Mouse (Mus musculus) MEL (cell line): ENCODE results near the gene Mylk3. TPM values are rescaled to one million over a fixed set of nuclear protein-coding genes. Genes with fewer than 3 reads are reported as not detected.

Experiments used
- DNase-seq: peaks from one replicate; pipeline ENCODE4 v3.0.0; 2011; ENCODE audit warnings: low read depth, low spot score
- H3K27ac ChIP-seq: 2 replicates; pipeline ENCODE4 v1.5.1; 2012; ENCODE audit warnings: low read depth, mild to moderate bottlenecking, control low read depth, low read length, moderate library complexity; ENCODE audit not compliant: control insufficient read depth
- H3K27me3 ChIP-seq, 2 experiments: fragments of 150-350 bp in 1 of 2; sonication (generic) in 1 of 2; 2 replicates each; pipeline ENCODE4 v1.6.1; 2012; ENCODE audit warnings: low read length in 2 of 2, mild to moderate bottlenecking in 2 of 2, improper control_type of control experiment in 1 of 2, moderate library complexity in 1 of 2; ENCODE audit not compliant: insufficient read depth in 2 of 2, control insufficient read depth in 1 of 2
- H3K36me3 ChIP-seq, 2 experiments: 2 replicates each; pipeline ENCODE4 v1.6.1; 2012 to 2014; ENCODE audit warnings: low read length in 2 of 2, improper control_type of control experiment in 1 of 2, inconsistent platforms in 1 of 2, mild to moderate bottlenecking in 1 of 2; ENCODE audit not compliant: insufficient read depth in 2 of 2, control insufficient read depth in 1 of 2
- H3K4me1 ChIP-seq, 2 experiments: fragments of 150-350 bp in 1 of 2; sonication (generic) in 1 of 2; 2 replicates each; pipeline ENCODE4 v1.6.1; 2012; ENCODE audit warnings: low read length in 2 of 2, improper control_type of control experiment in 1 of 2, mild to moderate bottlenecking in 1 of 2; ENCODE audit not compliant: insufficient read depth in 2 of 2, control insufficient read depth in 1 of 2
- H3K4me3 ChIP-seq, 2 experiments: fragments of 150-350 bp in 1 of 2; sonication (generic) in 1 of 2; 2 replicates each; pipeline ENCODE4 v1.5.1; 2012; ENCODE audit warnings: low read depth in 2 of 2, low read length in 2 of 2, mild to moderate bottlenecking in 2 of 2, moderate library complexity in 2 of 2, control low read depth in 1 of 2, improper control_type of control experiment in 1 of 2; ENCODE audit not compliant: control insufficient read depth in 1 of 2, insufficient read depth in 1 of 2
- H3K79me2 ChIP-seq: 2 replicates; pipeline ENCODE4 v1.6.1; 2012; ENCODE audit warnings: mild to moderate bottlenecking, low read length, moderate library complexity; ENCODE audit not compliant: control insufficient read depth, poor library complexity, insufficient read depth
- H3K9ac ChIP-seq: 2 replicates; pipeline ENCODE4 v1.6.1; 2012; ENCODE audit warnings: low read depth, mild to moderate bottlenecking, control low read depth, low read length, moderate library complexity; ENCODE audit not compliant: control insufficient read depth, poor library complexity, severe bottlenecking
- H3K9me3 ChIP-seq: fragments of 150-350 bp; sonication (generic); replicated peaks from 2 replicates; pipeline ENCODE4 v1.6.1; 2012; ENCODE audit warnings: mild to moderate bottlenecking, low read length, improper control_type of control experiment, moderate library complexity; ENCODE audit not compliant: insufficient read depth
- CHD2 ChIP-seq: IDR thresholded peaks from 2 replicates; pipeline ENCODE4 v1.6.1; 2011; ENCODE audit warnings: low read length, improper control_type of control experiment
- CTCF ChIP-seq, 3 experiments: IDR thresholded peaks in 2 of 3; conservative IDR thresholded peaks in 1 of 3; 2 replicates each; pipeline ENCODE4 v1.5.1; 2011 to 2012; ENCODE audit warnings: low read length in 3 of 3, low read depth in 2 of 3, mild to moderate bottlenecking in 2 of 3, improper control_type of control experiment in 1 of 3, inconsistent platforms in 1 of 3, mixed read lengths in 1 of 3, moderate library complexity in 1 of 3; ENCODE audit not compliant: control insufficient read depth in 1 of 3, insufficient read depth in 1 of 3, poor library complexity in 1 of 3, severe bottlenecking in 1 of 3
- E2F4 ChIP-seq: IDR thresholded peaks from 2 replicates; pipeline ENCODE4 v1.6.1; 2011; ENCODE audit warnings: low read depth, low read length, improper control_type of control experiment, borderline replicate concordance
- HCFC1 ChIP-seq: IDR thresholded peaks from 2 replicates; pipeline ENCODE4 v1.6.1; 2012; ENCODE audit warnings: low read depth, mild to moderate bottlenecking, inconsistent platforms, low read length, improper control_type of control experiment, moderate library complexity
- JUND ChIP-seq: IDR thresholded peaks from 2 replicates; pipeline ENCODE4 v1.6.1; 2011; ENCODE audit warnings: low read depth, mild to moderate bottlenecking, improper control_type of control experiment, low read length
- KAT2A ChIP-seq: conservative IDR thresholded peaks from 2 replicates; pipeline ENCODE4 v1.6.1; 2012; ENCODE audit warnings: low read depth, low read length, improper control_type of control experiment, inconsistent platforms
- MAX ChIP-seq: IDR thresholded peaks from 2 replicates; pipeline ENCODE4 v1.6.1; 2011; ENCODE audit warnings: low read length, improper control_type of control experiment
- MEF2A ChIP-seq: IDR thresholded peaks from 2 replicates; pipeline ENCODE4 v1.6.1; 2014; ENCODE audit warnings: low read depth, mild to moderate bottlenecking, inconsistent platforms, low read length, improper control_type of control experiment; ENCODE audit not compliant: poor library complexity, insufficient replicate concordance, severe bottlenecking; ENCODE audit errors: extremely low read depth
- MXI1 ChIP-seq: IDR thresholded peaks from 2 replicates; pipeline ENCODE4 v1.6.1; 2011; ENCODE audit warnings: mild to moderate bottlenecking, low read depth, low read length, improper control_type of control experiment
- MYC ChIP-seq: IDR thresholded peaks from 2 replicates; pipeline ENCODE4 v1.6.1; 2011; ENCODE audit warnings: low read depth, mild to moderate bottlenecking, low read length, improper control_type of control experiment, moderate library complexity
- POLR2A ChIP-seq, 2 experiments: IDR thresholded peaks; 2 replicates each; pipeline ENCODE4 v1.6.1; 2011 to 2012; ENCODE audit warnings: low read length in 2 of 2, mild to moderate bottlenecking in 2 of 2, control low read depth in 1 of 2, improper control_type of control experiment in 1 of 2, low read depth in 1 of 2, moderate library complexity in 1 of 2; ENCODE audit not compliant: control insufficient read depth in 1 of 2, insufficient read depth in 1 of 2, poor library complexity in 1 of 2
- POLR2AphosphoS2 ChIP-seq: IDR thresholded peaks from 2 replicates; pipeline ENCODE4 v1.6.1; 2011; ENCODE audit warnings: low read length, improper control_type of control experiment
- RAD21 ChIP-seq: IDR thresholded peaks from 2 replicates; pipeline ENCODE4 v1.6.1; 2011; ENCODE audit warnings: mild to moderate bottlenecking, low read depth, low read length, improper control_type of control experiment
- SMC3 ChIP-seq: IDR thresholded peaks from 2 replicates; pipeline ENCODE4 v1.6.1; 2011; ENCODE audit warnings: low read depth, low read length, improper control_type of control experiment
- TBP ChIP-seq: IDR thresholded peaks from 2 replicates; pipeline ENCODE4 v1.8.0; 2011; ENCODE audit warnings: low read depth, low read length, improper control_type of control experiment
- USF2 ChIP-seq, 2 experiments: IDR thresholded peaks; 2 replicates each; pipeline ENCODE4 v1.6.1; 2011 to 2012; ENCODE audit warnings: improper control_type of control experiment in 2 of 2, low read length in 2 of 2, borderline replicate concordance in 1 of 2, inconsistent platforms in 1 of 2, low read depth in 1 of 2, mild to moderate bottlenecking in 1 of 2; ENCODE audit not compliant: insufficient read depth in 1 of 2
- ZC3H11A ChIP-seq: IDR thresholded peaks from 2 replicates; pipeline ENCODE4 v1.6.1; 2012; ENCODE audit warnings: low read depth, mild to moderate bottlenecking, inconsistent platforms, low read length, improper control_type of control experiment
- ZKSCAN1 ChIP-seq: IDR thresholded peaks from 2 replicates; pipeline ENCODE4 v1.6.1; 2012; ENCODE audit warnings: low read depth, mild to moderate bottlenecking, inconsistent platforms, low read length, improper control_type of control experiment, moderate library complexity
- ZNF384 ChIP-seq: IDR thresholded peaks from 2 replicates; pipeline ENCODE4 v1.6.1; 2012; ENCODE audit warnings: low read depth, mild to moderate bottlenecking, inconsistent platforms, low read length, improper control_type of control experiment
- polyA plus RNA-seq, 2 experiments: library from polyadenylated mRNA; stranded (reverse) in 1 of 2; unstranded in 1 of 2; fragments of >175 nt in 1 of 2; fragments of >200 nt in 1 of 2; gene quantifications; 2 replicates each; pipeline versions ENCODE4 v1.2.1 to v1.2.4; 2012; ENCODE audit warnings: low replicate concordance in 2 of 2, low read depth in 1 of 2; ENCODE audit not compliant: insufficient read length in 2 of 2, insufficient read depth in 1 of 2, missing spikeins in 1 of 2
- total RNA-seq: library from RNA; depleted of rRNA; stranded (reverse); fragments of 300-350 nt; gene quantifications from 2 replicates; pipeline ENCODE4 v1.2.3, GENCODE M21; 2012

The Mylk3 gene
- total and polyA plus RNA-seq, 3 experiments: 9.5 to 10.4 TPM; not detected in 1

- TF ChIP-seq ZNF384 (peak; percentile 61; the same call in 1 of the 2 replicates), KAT2A (no peak), CHD2 (no peak), MEF2A (no peak), E2F4 (no peak), POLR2A (IDR thresholded peaks at IDR 0.05; ENCODE audit: control insufficient read depth in 1 of 2, insufficient read depth in 1 of 2, low read depth in 1 of 2, low read length in 2 of 2, poor library complexity in 1 of 2) (no peak)
- no peak overlapping the region for H3K9ac ChIP-seq
- H3K27me3 ChIP-seq: no peaks in the 10 kb centered on the region
- H3K27ac ChIP-seq: no peak overlapping the region
- peaks cover 2 to 5% of the 10 kb centered on the region in 2 experiments for H3K36me3 ChIP-seq
- peaks cover 0 to 7% of the 10 kb centered on the region in 2 experiments; a peak in 2 of 4 replicates for H3K4me1 ChIP-seq
- H3K4me3 ChIP-seq: no peak overlapping the region
- no peaks in the 10 kb centered on the region for H3K9me3 ChIP-seq
- DNase-seq: peak; percentile 28
- no peaks in the 10 kb centered on the region for H3K79me2 ChIP-seq
Measured at GRCm38 (mm10) chr8:85313036-85313435, 73.1 kb downstream of the Mylk3 start.

- TF ChIP-seq ZKSCAN1: peak; percentile 58; the same call in 1 of the 2 replicates
- TF ChIP-seq MYC: peak; percentile 75; the same call in 1 of the 2 replicates
- TF ChIP-seq ZNF384: peak; percentile 97
- TF ChIP-seq JUND: no peak
- TF ChIP-seq TBP: no peak
- TF ChIP-seq CTCF (IDR thresholded peaks at IDR 0.05 in 2 of 3, conservative IDR thresholded peaks at IDR 0.05 in 1 of 3; ENCODE audit: control insufficient read depth in 1 of 3, insufficient read depth in 1 of 3, low read depth in 2 of 3, low read length in 3 of 3, poor library complexity in 1 of 3, severe bottlenecking in 1 of 3): peak; percentile 33 to 64 (median 59)
- peak; percentile 73 for TF ChIP-seq RAD21
- peak; percentile 88 for TF ChIP-seq ZC3H11A
- TF ChIP-seq POLR2AphosphoS2: no peak
- peak; percentile 81 for TF ChIP-seq SMC3
- peak; percentile 42; the same call in 1 of the 2 replicates for TF ChIP-seq MXI1
- no peak for TF ChIP-seq USF2 (IDR thresholded peaks at IDR 0.05; ENCODE audit: borderline replicate concordance in 1 of 2, insufficient read depth in 1 of 2, low read depth in 1 of 2, low read length in 2 of 2)
- no peak for TF ChIP-seq HCFC1
- no peak for TF ChIP-seq KAT2A
- 0 out of 2 replicates have a peak, but pooled peaks have one; percentile 19 for TF ChIP-seq MAX
- Histone ChIP-seq H3K36me3 (peaks cover 5 to 10% of the 10 kb centered on the region in 2 experiments), H3K4me1 (peaks cover 0 to 7% of the 10 kb centered on the region in 2 experiments; a peak in 2 of 4 replicates), H3K27me3 (no peaks in the 10 kb centered on the region), H3K27ac (no peak overlapping the region), H3K9ac (no peak overlapping the region), H3K79me2 (no peaks in the 10 kb centered on the region), H3K9me3 (no peaks in the 10 kb centered on the region), H3K4me3 (no peak overlapping the region)
- peak; percentile 71 for DNase-seq
Measured at GRCm38 (mm10) chr8:85311743-85312142, 74.4 kb downstream of the Mylk3 start.
